Mouse (Mus musculus) neural tube, embryonic 11.5 days (tissue): ENCODE results near the gene Hpd. TPM values are rescaled to one million over a fixed set of nuclear protein-coding genes. Genes with fewer than 3 reads are reported as not detected.

Source experiments
- ATAC-seq: fragments of 200-750 bp; cut with Nextera tagmentation; 2 replicates; pipeline ENCODE4 v1.8.0; 2017; ENCODE audit warnings: moderate number of reproducible peaks, mild to moderate bottlenecking, moderate TSS enrichment, moderate library complexity; ENCODE audit not compliant: insufficient read depth, low FRiP score, low TSS enrichment
- DNase-seq: peaks from one replicate; pipeline ENCODE4 v3.0.0-alpha.2; 2015; ENCODE audit warnings: low spot score
- H3K27ac ChIP-seq: fragments of 300-500 bp; sonication (generic); 2 replicates; pipeline ENCODE4 v1.5.1; 2014; ENCODE audit warnings: low read depth, mild to moderate bottlenecking, low read length
- H3K27me3 ChIP-seq: fragments of 300-500 bp; sonication (generic); 2 replicates; pipeline ENCODE4 v1.6.1; 2014; ENCODE audit warnings: mild to moderate bottlenecking, low read length, mixed read lengths; ENCODE audit not compliant: control insufficient read depth, insufficient read depth
- H3K36me3 ChIP-seq: fragments of 300-500 bp; sonication (generic); 2 replicates; pipeline ENCODE4 v1.6.1; 2014; ENCODE audit warnings: mild to moderate bottlenecking, low read length, moderate library complexity, mixed read lengths; ENCODE audit not compliant: control insufficient read depth, insufficient read depth
- H3K4me1 ChIP-seq: fragments of 300-500 bp; sonication (generic); 2 replicates; pipeline ENCODE4 v1.6.1; 2014; ENCODE audit warnings: low read length, mixed read lengths; ENCODE audit not compliant: control insufficient read depth, insufficient read depth
- H3K4me2 ChIP-seq: fragments of 300-500 bp; sonication (generic); 2 replicates; pipeline ENCODE4 v1.6.1; 2014; ENCODE audit warnings: low read depth, mild to moderate bottlenecking, moderate library complexity
- H3K4me3 ChIP-seq: fragments of 300-500 bp; sonication (generic); 2 replicates; pipeline ENCODE4 v1.5.1; 2014; ENCODE audit warnings: low read depth, low read length
- H3K9ac ChIP-seq: fragments of 300-500 bp; sonication (generic); 2 replicates; pipeline ENCODE4 v1.6.1; 2014; ENCODE audit warnings: mild to moderate bottlenecking, low read length
- H3K9me3 ChIP-seq: fragments of 300-500 bp; sonication (generic); 2 replicates; pipeline ENCODE4 v1.6.1; 2016; ENCODE audit warnings: low read length; ENCODE audit not compliant: control insufficient read depth
- WGBS: fragments of 180-500 bp; shearing (Covaris S2); extraction: QIAGEN DNeasy Blood & Tissue Kit; methylation state at CpG from one replicate; pipeline ENCODE4 v1.1.7; 2014; 5-methylcytosine and 5-hydroxymethylcytosine counted together
- polyA plus RNA-seq: library from polyadenylated mRNA; unstranded; fragments of >200 nt; fragmentation: Nextera tagmentation; extraction: Ambion mirVana; gene quantifications from 2 replicates; pipeline ENCODE4 v1.2.1, GENCODE M21; 2014

Gene Hpd
- polyA plus RNA-seq, 1 experiment from 2014 or later, result not detected

DNA sequence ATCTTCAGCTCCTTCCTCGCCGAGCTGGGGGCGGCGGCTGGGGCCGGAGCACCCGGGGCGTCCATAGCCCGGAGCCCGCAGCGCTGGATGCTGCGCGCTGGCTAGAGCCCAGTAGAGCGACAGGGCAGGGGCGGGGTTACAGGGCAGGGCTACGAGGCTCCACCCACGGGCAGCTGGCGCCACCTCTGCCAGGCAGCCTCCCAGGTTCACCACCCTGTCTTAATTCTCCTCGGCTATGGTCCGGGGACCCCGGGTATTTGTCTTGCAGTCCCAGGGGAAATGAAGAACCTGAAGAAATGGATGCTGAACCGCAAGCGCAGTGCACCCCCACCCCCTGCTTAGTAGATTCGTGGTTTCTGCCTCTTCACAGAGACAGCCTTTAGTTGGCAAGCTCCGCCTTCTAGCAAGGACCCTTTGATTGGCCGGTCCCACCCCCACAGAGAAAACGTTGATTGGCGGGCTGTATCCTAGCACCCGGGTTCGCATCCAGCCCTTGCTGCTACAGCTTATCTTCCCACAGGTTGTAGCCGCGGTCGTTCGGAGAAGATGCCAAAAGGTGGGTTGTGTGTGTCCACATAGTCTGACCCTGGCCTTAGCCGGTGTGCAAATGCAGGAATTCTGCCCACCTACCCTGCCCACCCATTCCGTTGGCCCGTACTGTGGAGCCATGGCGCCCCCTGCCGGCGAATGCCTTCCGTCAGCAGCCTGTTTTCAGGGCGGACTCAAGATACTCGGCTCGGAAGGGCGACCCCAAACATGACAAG is 50.0 kb downstream of the Hpd start, which contains the start of gene Rhof:
Gene Rhof (minus strand): TSS at position 385 of the 764 bp plus-strand sequence.
- 3% methylated on average over 44 of the region's 44 CpGs for WGBS
- Histone ChIP-seq H3K4me3 (peak within 1 kb of the TSS; percentile 25), H3K36me3 (peaks cover 4% of the 10 kb centered on the region), H3K27ac (peak within 1 kb of the TSS; percentile 0; the same call in 1 of the 2 replicates), H3K27me3 (no peaks in the 10 kb centered on the region), H3K4me1 (peaks cover 50% of the 10 kb centered on the region), H3K9ac (peak within 1 kb of the TSS; percentile 50), H3K4me2 (peak within 1 kb of the TSS; percentile 100), H3K9me3 (no peaks in the 10 kb centered on the region)
- ATAC-seq (peak; percentile 48; the same call in 1 of the 2 replicates), DNase-seq (peak; percentile 76)

DNA sequence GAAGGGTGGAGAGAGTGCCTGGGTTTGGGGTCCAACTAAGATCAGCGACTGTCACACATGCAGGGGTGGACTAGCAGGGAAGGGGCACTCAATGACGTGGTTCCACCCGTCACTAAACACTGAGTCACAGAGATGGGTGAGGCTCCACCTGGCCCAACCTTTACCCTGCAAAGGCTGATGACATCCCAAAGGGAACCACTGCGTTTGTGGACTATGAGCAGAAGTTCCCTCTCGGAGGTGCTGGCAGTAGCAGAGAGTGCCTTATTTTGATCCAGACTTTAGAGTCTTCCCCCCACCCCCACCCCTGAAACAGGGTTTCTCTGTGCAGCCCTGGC is 51.7 kb downstream of the Hpd start:
- DNase-seq (no peak), ATAC-seq (no peak)
- Histone ChIP-seq H3K9me3 (no peaks in the 10 kb centered on the region), H3K9ac (no peak overlapping the region), H3K4me1 (peaks cover 34% of the 10 kb centered on the region), H3K4me2 (no peak overlapping the region), H3K27ac (no peak overlapping the region), H3K27me3 (no peaks in the 10 kb centered on the region), H3K4me3 (no peak overlapping the region), H3K36me3 (peaks cover 4% of the 10 kb centered on the region)
- WGBS, result 97% methylated on average over 5 of the region's 5 CpGs

DNA sequence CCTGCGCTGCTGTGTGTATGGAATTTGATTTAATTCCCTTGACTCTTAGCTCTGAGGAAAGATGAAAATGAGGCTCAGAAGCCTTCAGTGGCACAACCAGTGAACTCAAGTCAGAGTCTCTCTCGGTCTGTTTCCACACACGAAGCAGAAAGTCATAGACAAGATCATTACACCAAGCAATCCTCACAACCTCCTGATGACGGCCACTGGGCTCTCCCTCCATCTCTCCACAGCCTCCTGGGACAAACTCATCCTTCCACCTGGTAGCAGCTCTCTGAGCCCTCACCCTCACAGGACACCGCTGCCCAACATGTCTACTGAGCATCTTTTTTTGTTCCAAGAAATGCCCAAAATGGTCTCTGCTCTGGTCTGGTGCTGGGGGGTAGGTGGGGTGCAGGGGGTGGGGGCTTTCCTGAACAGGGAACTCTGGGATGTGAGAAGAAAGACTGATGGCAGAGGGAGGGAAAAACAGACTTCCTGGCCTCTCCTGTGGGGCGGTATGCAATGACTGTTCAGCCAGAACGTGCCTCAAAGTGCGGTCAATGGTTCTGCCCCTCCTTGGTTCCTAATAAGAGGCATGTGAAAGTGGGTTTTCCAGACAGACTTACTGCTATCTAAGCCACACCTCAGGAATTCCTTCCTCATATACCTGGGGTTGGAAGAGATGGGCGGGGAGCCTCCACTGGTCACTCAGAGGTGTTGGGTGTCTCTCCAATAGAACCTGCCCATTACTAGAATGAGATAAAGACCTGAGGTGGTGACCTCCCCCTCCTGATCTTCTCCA is 52.3 kb downstream of the Hpd start:
- Histone ChIP-seq H3K4me2 (no peak overlapping the region), H3K27ac (no peak overlapping the region), H3K4me3 (no peak overlapping the region), H3K27me3 (no peaks in the 10 kb centered on the region), H3K9ac (no peak overlapping the region), H3K4me1 (peaks cover 29% of the 10 kb centered on the region), H3K9me3 (no peaks in the 10 kb centered on the region), H3K36me3 (peaks cover 4% of the 10 kb centered on the region)
- WGBS, result 92% methylated on average over 9 of the region's 9 CpGs
- DNase-seq (no peak), ATAC-seq (no peak)

DNA sequence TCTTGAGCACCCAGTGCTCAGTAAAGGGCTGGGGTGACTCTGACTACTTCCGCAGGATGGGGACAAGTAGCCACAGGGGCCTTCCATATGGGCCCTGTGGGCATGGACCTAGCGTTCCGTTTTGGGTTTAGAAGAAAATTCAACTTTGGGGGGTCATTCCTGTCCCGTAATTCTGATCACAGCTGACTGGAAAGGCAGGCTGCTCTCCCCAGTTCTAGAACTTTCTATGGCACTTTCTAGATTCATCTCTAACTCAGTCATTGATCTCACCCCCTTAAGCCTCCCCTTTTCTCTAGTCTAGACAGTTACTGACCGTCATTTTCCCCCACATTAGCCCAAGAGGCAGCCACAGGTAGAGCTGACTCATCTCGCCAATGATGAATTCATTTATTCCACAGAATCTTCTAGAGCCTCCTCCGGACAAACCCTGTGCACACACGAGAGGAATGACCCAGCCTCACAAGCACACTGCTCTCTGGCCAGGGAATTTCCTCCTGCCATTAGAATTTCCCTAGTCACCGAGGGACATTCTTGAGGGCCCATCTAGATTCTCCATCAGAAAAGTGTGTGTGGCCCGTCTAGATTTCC is 53.3 kb downstream of the Hpd start:
- DNase-seq (no peak), ATAC-seq (no peak)
- Histone ChIP-seq H3K9me3 (no peaks in the 10 kb centered on the region), H3K4me2 (no peak overlapping the region), H3K27me3 (no peaks in the 10 kb centered on the region), H3K36me3 (peaks cover 1% of the 10 kb centered on the region; the same call in 1 of the 2 replicates), H3K4me3 (no peak overlapping the region), H3K27ac (no peak overlapping the region), H3K4me1 (peaks cover 19% of the 10 kb centered on the region), H3K9ac (no peak overlapping the region)
- WGBS, result 90% methylated on average over 10 of the region's 10 CpGs

DNA sequence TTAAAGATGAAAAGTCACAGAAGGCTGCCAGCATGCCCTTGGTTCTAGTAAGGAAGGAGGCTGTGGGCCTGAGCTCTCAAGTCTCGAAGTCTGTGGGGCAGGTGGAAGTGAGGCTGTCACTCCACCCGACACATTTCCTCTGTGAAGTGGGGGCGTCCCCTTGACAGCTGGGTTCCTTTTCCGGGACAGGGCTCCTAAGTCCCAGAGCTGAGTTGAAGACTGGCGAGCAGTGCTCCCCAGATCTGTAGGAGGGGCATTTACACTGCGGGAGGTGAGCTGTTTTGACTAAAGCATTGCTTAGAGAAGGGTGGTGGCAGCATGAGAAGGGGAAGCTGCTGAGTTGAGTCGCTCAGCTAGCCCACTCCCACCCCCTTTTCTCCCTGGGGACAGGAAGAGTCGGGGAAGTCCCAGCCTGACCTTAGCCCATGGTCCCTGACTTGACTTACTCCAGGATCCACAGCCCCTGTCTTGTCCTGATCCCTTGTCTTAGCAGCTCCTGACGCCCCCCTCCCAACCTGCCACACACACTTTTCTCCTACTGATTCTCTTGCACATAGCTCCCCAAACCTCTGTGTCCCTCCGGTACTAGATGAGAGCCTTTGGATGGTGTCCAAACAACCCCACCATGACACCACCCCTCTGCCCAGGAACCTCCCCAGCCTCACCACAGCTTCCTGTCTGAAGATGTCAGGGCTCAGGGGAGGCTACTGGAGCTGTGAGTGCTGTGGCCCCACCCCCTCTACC is 53.9 kb downstream of the Hpd start:
- Histone ChIP-seq H3K4me1 (peaks cover 12% of the 10 kb centered on the region), H3K4me3 (no peak overlapping the region), H3K9ac (no peak overlapping the region), H3K9me3 (no peaks in the 10 kb centered on the region), H3K36me3 (no peaks in the 10 kb centered on the region), H3K4me2 (no peak overlapping the region), H3K27ac (no peak overlapping the region), H3K27me3 (no peaks in the 10 kb centered on the region)
- 61% methylated on average over 10 of the region's 10 CpGs for WGBS
- DNase-seq (no peak), ATAC-seq (no peak)

DNA sequence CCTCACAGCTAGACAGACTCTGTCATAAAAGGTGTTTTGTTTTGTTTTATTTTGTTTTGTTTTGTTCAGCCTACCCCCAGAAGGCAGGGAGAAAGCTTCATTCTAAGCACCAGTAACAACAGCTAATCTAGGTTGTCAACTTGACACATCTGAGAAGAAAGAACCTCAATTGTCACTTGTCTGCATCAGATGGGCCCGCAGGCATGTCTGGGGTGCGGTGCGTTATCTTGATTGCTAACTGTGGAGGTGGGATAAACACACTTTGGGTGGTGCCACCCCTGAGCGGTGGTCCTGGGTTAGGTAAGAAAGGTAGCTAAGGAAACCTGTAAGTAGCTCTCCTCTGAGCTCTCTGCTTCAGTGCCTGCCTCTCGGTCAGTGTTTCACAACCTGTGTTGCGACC is 55.5 kb downstream of the Hpd start:
- H3K9ac ChIP-seq, result no peak overlapping the region
- no peaks in the 10 kb centered on the region for H3K36me3 ChIP-seq
- H3K4me3 ChIP-seq, result no peak overlapping the region
- no peak overlapping the region for H3K27ac ChIP-seq
- 0 out of 2 replicates have a peak, but pooled peaks cover 2% of the 10 kb centered on the region for H3K9me3 ChIP-seq
- WGBS, result 81% methylated on average over 6 of the region's 6 CpGs
- no peak overlapping the region for H3K4me2 ChIP-seq
- no peaks in the 10 kb centered on the region for H3K27me3 ChIP-seq
- ATAC-seq (no peak), DNase-seq (no peak)
- peaks cover 2% of the 10 kb centered on the region; the same call in 1 of the 2 replicates for H3K4me1 ChIP-seq

DNA sequence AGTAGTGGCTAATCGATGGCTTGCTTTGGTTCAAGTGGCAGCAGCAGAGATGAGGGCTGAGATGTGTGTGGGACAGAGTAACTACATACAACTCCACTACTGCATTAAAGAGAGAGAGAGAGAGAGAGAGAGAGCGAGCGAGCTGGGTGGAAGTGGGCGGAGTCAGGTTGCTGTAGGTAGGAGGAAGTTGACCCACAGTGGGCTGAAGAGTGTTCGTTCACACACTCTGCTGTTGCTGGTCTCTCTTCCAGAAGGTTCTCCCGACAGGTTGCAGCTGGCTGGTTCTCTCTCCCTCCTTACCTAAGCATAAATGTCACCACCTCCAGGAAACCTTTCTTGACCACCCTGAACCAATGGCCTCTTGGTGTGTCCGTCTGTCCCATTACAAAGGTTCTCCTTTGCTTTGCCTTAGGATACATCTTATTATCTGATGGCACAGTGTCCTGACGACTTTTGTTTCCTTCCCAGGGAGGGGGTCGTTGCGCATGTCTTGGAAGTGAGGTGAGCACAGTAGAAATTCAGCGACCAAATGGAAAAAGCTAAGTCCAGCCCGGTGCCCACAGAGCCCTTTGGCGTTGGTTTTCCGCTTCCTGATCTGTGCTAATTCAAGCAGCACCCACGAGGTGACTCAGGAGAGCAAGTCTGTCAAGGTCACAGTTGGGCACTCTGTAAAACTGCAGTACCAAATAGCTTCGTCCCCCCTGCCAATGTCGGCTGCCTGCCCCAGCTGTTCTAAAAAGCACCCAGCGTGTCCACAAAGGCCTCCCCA is 56.7 kb downstream of the Hpd start:
- no peak for DNase-seq
- Histone ChIP-seq H3K27me3 (no peaks in the 10 kb centered on the region), H3K36me3 (no peaks in the 10 kb centered on the region), H3K9me3 (0 out of 2 replicates have a peak, but pooled peaks cover 2% of the 10 kb centered on the region), H3K4me3 (no peak overlapping the region), H3K9ac (no peak overlapping the region), H3K4me1 (peaks cover 2% of the 10 kb centered on the region; the same call in 1 of the 2 replicates), H3K27ac (no peak overlapping the region), H3K4me2 (no peak overlapping the region)
- ATAC-seq, result no peak
- WGBS, result 87% methylated on average over 18 of the region's 18 CpGs

DNA sequence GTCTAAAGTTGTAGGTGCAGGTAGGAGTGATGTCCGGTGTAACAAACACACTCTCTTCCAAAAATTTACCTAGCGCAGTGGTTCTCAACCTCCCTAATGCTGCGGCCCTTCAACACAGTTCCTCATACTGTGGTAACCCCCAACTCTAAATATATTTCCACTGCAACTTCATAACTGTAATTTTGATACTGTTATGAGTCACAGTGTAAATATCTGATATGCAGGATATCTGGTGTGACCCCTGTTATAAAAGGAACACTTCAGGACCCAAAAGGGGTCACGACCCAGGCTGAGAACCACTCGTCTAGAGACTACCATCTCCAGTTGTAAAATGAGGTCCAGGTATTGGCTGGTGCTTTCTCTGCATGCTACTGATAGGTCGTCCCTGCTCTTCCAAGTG is 57.4 kb downstream of the Hpd start:
- Histone ChIP-seq H3K27me3 (no peaks in the 10 kb centered on the region), H3K27ac (no peak overlapping the region), H3K9ac (no peak overlapping the region), H3K9me3 (0 out of 2 replicates have a peak, but pooled peaks cover 2% of the 10 kb centered on the region), H3K4me3 (no peak overlapping the region), H3K4me1 (peaks cover 4% of the 10 kb centered on the region; the same call in 1 of the 2 replicates), H3K4me2 (no peak overlapping the region), H3K36me3 (no peaks in the 10 kb centered on the region)
- ATAC-seq (no peak), DNase-seq (no peak)
- WGBS, result 82% methylated on average over 6 of the region's 6 CpGs
